Mouse (Mus musculus): Measurements from ENCODE around the gene Sash3. TPM values are rescaled to one million over a fixed set of nuclear protein-coding genes. Genes with fewer than 3 reads are reported as not detected.

The Sash3 gene
- polyA plus RNA-seq, 1 experiment from 2014 or later = 1.2 TPM

Other genes with a start within 250 kb of the Sash3 start
- 34.9 and 35.8 TPM in 2 replicates for gene Ocrl, start 234.0 kb upstream of the Sash3 start, polyA plus RNA-seq (2015; fragmentation: Nextera tagmentation; extraction: Ambion mirVana)
- 3.5 and 4.3 TPM in 2 replicates for gene Apln, start 111.6 kb upstream of the Sash3 start, polyA plus RNA-seq (2015; fragmentation: Nextera tagmentation; extraction: Ambion mirVana)
- gene Xpnpep2, start 37.7 kb upstream of the Sash3 start, polyA plus RNA-seq (2015; fragmentation: Nextera tagmentation; extraction: Ambion mirVana) = 0.65 and 1.2 TPM in 2 replicates
- 10.4 and 11.3 TPM in 2 replicates for gene Zdhhc9, start 62.4 kb downstream of the Sash3 start, polyA plus RNA-seq (2015; fragmentation: Nextera tagmentation; extraction: Ambion mirVana)
- 13.3 and 16.0 TPM in 2 replicates for gene Utp14a, start 110.4 kb downstream of the Sash3 start, polyA plus RNA-seq (2015; fragmentation: Nextera tagmentation; extraction: Ambion mirVana)
- gene Bcorl1, start 194.9 kb downstream of the Sash3 start, polyA plus RNA-seq (2015; fragmentation: Nextera tagmentation; extraction: Ambion mirVana) = 6.2 and 8.4 TPM in 2 replicates